Mouse (Mus musculus) ovary, postnatal 10 days (tissue): ENCODE data around the gene Vezf1.

Experiments used
- DNase-seq: peaks from one replicate; pipeline ENCODE4 v3.0.0; 2022; ENCODE audit warnings: low spot score

Vezf1 gene

DNA sequence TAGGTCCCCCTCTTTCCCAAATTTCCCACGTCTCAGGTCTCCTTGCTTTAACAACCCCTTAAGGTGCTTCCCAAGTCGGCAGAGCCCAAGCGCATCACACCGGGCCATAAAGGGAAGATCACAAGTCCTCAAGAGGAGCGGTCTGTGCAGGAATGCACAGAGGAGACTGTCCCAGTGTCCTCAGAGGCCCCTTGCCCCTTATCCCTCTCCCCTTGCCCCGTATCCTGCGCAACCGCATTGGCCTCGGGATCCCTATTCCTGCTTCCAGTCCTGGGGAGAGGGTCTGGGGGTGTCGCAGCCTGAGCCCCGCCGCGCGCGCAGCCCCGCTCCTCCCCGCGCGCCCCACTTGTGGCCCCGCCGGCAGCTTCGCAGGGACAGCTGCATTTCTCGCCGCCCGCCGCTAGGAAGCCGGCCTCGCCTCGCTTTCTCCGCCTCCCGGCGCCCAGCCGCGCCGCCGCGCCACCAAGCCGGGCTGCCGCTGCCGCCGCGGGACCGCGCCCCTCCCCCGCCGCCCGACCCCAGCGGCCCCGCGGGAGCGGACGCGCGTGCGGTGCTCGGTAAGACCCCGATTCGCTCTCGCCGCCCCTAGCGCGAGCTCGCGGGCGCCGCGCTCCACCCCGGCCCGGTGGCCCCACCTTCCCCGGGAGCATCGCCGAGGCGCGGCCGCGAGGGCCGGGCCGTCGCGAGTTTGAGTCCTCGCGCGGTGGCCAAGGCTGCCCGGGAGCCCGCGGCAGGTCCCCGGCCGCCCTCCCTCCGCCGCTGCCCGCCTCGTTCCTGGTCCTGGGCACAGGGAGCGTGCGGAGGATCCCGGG lies 30.9 kb downstream of the Vezf1 start:
- DNase-seq = peak; percentile 69

DNA sequence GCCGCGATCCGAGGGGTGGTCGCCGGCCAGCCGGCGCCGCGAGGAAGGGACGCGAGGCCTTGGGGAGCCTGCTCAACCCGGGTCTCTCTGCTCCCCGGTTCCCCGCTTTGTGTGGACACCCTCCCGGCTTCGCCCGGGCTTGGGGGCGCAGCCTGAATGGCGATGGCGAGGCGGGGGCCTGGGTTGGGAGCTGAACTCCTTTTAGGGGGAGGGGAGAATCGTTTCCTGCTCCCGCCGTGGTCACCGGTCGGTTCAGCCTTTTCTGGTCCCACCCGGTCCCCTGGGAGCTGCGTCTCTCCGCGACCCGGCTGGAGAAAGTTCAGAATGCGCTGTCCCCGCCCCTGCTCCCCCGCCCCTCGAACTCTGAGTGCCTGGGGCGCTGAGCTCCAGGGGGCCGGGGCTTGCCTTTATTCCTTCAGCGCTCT lies 31.5 kb downstream of the Vezf1 start:
- peak; percentile 58 for DNase-seq

DNA sequence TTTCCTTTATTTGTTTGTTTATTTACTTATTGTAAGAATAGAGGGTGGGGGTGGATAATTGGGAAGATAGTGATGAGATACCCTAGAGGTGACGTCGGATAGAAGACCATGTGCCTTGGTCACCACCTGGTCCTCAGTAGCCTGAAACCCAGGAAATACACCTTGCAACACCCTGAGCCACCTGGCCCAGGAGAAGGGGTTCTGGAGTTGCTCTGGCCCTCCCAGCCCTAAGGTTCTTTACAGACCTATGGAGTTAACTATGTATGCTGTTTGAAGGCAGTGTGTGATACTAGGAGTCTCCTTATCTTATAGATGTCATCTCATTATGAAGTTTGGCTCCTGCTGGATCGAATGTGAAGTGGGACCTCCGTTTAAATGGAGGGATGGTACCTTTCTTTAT lies 32.1 kb downstream of the Vezf1 start:
- DNase-seq = no peak

DNA sequence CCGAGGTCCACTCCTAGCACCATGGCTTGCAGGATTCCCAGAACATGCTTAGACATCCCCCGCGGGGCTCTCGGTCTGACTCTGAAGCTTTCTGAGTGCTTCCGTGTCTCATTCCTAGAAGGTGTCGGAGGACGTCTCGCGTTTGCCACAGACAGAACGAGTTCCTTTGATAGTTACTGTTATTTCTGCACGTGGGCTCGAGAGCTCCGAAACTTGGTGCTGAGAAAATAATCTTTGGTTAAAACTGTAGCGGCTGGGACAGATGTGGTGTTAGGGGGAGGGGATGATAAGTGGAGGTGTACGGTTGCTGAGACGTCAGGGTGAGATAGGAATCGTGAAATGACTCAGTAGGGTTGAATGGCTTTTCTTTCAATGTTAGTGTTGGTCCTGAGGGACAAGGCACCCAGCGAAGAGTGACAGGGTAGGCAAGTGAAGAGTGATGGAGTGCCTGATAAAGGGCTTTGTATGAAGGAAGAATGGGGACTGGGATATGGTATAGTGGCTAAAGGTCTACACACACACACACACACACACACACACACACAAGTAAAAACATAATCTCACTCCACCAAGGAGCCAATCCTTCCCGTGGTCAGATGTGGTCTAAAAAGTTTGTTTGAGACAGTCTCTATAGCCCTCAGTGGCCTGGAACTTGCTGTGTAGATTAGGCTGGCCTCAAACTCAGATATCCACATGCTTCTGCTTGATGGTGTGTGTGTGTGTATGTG lies 35.3 kb downstream of the Vezf1 start:
- DNase-seq = no peak

DNA sequence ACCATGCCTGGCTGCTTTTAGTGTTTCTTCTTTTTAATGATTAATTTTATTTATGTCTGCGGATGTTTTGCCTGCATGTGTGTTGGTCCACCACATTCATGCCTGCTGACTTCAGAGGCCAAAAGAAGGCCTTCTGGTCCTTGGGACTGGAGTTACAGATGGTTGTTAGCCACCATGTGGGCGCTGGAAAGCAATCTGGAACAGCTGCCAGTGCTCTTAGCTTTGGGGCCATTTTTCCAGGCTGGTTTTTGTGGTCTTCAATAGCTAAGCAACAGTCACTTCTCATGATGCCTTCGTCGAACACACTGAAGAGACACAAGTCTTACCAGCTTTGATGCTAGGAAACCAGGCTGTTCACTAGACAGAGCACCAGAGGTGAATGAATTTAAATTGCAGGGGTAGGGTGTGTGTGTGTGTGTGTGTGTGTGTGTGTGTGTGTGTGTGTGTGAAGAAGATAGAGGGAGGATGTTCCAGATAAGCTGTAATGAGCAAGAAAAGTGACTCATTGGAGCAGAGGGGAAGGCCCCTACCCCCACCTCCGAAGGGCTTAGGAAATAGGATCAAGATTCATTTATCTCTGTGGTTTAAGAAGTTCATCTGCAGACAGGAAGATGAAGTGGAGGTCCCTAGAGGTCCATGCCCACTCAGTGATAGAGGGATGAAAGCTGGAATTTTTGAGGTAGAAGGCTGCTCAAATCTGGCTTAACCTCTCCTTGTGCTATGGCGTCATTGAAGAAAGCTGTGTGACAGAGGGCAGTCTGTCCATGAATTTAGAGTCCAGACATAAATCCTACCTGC lies 37.6 kb downstream of the Vezf1 start:
- no peak for DNase-seq

DNA sequence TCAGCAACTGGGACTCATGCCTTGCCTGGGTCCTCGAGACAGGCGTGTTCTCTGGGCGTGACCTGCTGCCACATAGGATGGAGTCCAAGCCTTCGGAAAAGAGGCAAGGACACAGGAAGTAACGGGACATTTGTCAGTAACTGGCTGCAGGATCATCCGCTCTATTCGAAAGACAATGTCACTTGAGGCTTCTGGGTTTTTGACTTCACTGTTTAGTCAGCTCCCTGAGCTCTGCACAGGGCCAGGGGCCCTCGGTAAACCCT lies 38.1 kb downstream of the Vezf1 start:
- no peak for DNase-seq

DNA sequence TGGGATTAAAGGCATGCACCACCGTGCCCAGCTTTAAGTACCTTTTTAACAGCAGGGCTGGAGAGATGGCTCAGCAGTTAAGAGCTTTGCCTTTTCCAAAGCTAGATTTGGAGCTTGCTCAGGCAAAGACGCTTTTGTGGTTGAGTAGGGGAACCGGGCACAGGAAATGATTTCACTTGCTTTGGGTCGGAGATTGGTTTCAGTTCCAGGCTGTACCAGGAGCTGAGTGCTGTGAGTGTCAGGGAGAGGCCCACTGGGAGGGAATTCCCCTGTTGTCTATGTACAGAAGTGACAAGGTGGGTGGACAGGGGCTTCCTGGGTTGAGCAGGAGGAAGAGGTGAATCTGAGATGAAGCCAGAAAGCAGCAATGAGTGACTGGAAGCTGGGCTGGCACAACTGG lies 39.3 kb downstream of the Vezf1 start:
- no peak for DNase-seq

DNA sequence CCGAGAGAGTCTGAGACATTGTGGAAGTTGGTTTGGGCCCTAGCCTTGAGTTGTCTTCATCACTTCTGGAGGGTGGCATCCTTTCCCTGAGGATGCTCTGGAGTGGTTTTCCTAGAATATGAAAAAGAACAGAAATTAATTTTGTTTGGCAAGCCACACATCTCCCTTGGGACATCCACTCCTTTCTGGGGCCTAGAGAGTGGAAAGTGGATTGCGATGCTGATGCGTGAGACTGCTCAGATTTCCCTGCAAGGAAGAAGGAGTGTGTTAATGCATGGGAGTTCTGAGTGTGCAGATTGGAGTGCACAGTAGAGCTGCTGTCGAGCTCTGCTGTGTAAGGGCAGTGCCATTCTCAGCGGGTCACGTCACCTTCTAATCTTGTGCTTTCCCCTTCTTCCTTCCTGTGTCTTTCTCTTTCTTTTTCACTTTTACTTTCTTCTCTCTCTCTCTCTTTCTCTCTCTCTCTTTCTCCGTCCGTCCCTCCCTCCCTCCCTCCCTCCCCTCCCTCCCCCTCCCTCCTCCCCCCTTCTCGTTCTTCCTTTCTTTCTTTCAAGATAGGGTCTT lies 42.0 kb downstream of the Vezf1 start:
- DNase-seq = no peak

DNA sequence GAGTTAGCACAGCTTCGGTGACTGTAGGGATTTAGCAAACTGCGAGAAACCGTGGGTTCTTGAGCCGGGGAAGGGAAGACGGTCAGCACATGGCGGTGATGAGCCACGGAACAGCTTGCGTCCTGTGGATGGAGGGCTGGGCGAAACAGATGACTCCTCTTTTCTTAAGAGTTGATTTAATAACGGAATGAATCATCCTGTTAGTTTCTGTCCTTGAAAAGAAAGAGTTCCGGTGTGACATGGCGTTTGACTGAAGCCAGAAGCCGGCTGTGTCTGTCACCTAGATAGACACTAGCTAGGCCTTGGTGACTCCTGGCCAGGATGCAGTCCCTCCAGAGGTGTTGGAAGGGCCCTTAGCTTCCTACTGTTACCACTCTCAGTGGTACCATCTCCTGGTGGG lies 44.0 kb downstream of the Vezf1 start:
- no peak for DNase-seq

DNA sequence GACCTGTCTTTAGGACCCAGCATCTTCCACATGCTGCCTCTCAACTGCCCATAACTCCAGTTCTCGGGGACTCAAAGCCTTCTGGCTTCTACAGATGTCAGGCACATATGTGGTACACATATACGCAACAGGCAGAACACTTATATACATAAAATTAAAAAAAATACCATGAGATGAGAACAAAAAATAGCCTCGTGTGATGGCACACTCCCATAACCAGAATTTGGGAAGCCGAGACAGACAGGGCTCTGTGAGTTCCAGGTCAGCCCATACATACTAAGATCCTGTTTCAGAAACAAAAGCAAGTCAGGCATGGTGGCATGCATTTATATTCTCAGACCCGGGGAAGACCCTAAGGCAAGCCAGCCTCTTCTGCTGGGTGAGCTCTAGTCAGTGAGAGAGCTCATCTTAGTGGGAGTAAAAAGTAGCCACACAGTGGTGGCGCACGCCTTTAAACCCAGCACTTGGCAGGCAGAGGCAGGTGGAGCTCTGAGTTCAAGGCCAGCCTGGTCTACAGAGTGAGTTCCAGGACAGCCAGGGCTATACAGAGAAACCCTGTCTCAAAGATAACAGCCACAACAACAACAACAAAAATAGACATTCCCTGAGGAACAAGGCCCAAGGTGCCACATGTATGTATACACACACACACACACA lies 44.7 kb downstream of the Vezf1 start:
- DNase-seq = no peak

DNA sequence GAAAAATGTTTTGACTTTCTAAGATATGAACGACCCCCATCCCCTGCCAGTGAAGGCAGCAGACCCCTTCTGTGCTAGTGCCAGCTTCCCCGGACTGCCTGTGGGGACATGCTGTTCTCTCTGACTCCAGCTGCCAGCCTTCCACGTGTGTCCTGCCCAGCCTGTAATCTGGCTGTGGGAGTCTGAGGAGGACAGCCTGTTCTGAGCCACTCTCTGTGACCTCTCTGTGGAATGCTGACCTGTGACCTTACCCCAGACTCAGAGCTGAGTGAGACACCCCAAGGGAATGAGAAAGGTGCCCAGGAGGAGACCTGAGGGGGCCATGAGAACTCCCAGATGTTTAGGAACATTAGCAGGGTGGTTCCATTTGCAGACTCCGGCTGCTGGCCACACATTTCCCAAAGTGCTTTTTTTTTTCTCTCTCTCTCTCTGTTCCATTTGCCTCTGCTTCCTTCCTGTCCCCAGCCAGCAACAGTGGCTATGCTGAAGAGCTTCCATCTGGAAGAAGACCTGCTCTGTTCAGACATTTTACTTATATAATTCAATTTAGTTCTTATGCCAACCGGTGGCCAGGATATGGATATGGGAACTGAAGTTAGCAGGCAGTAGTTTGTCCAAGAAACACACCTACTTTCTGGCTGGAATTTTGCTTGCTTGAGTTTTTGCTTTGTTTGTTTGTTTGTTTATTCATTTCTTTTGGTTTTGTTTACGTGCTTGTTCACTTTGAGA lies 45.6 kb downstream of the Vezf1 start:
- DNase-seq = no peak

DNA sequence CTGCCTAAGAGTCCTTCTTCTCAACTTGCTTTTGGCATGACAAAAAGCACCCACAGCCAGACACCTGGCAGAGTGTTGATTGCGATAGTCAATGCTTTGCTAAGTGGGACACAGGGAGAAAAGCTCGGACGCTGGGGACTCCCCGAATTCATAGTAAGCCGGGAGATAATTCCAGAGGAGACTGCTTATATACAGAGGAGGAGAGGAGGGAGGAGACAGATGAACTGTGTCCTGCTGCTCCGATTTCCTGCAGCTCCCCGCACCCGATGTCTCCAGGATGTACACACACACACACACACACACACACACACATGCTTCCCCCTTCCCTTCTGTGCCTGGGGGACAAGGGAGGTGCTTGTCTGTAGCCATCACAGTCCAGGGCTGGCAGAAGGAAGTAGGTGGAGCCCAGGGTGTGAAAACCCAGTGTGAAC lies 46.8 kb downstream of the Vezf1 start:
- no peak for DNase-seq

DNA sequence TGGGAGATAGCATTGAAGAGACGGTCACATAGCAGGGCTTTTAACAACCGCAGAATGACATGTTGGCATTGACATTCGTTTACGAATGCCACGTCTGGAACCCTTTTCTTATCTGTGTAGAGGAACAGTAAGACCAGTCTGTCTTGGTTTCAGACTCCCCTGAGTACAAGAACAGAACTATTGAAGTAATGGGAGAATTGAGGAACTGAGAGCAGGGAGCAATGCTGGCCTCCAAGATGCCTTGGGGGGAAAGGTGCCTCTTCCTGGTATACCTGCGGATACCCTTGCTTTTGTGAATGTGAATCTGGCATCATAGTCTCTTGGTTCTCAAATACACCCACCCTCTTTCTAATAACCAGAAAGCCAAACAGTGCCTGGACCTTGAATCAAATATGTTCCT lies 48.5 kb downstream of the Vezf1 start:
- DNase-seq = no peak

DNA sequence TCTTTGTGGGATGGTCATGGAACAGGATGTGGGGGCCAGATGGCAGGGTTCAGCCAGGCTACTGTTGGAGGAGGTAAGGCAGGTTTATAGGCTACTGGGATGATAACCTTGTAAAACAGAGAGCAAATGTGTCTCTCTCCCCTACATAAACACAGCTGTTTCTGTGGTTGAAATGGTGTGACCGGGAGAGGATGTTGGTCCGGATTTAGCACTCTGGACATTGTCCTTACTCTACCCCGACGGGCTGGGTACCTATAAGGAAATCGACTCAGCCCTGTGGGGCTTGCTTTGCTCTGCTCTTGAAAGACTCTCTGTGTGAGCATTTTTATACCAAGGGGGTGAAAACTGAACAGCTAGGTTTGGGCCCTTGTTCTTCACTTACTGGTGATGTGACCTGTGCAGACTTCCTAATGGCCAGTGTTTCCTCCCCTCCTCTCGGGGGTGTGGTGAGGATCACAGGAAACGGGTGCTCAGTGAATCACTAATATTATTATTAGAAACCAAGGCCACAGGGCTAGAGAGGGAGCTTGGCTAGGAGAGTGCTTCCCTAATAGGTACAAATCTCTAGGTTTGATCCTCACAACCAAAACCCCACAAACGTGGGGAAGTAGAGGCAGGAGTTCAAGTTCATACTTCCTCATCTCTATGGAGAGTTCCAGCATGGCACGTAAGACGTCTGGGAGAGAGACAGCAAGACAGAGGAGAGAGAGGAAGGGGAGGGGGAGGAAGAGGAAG lies 49.4 kb downstream of the Vezf1 start:
- no peak for DNase-seq

DNA sequence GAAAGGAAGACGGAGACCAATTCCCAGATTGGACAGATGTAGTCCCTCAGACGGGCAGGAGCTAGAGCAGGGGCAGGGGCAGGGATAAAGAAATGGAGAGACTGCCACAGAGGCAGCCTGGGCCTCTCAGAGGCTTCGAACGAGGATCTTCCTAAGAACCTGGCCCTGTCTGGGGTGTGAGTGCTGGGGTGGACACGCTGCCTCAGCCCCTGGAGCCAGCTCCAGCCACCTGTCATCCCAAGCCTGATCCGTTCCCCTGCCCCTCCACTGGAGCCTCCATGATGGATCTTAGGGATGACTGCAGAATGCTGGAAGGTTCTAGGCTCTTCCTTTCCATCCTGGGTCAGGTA lies 50.0 kb downstream of the Vezf1 start:
- no peak for DNase-seq

DNA sequence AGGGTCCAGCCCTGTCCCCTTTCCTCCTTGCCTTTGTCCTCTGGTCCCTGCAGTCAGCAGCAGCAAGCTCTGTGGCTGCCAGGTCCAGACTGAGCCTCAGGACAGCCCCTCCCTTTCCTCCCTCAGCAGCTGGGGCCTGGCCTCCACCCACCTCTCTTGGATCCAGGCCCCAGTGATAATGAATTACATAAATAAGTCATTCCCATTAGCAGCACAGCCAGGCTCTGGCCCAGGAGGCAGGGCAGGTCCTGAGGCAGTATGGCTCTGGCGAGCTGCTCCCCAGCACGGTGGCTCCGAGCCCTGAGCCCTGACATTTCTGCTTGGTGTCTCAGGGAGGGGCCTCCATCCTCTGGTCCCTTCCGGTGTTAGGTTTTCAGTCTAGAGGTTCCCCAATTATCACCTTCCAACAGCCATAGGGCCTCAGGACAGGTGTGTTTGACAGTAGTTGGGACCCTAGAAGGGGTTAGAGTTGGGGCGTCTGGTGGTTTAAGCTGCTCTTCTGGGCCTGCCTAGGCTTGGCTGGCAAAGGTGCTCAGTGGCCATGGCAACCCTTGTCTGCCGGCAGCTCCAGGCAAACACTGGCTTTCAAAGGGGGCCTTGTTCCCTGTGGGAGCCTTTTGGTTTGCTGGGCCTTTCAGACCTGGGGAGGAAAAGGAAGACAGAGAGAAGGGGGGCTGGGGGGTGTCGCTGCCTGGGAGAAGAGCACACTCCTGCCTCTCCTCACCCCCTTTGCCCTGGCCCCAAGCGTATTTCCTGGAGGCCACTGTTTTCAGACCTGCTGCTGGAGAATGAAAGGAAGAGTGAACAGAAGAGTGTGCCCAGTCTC lies 51.0 kb downstream of the Vezf1 start:
- DNase-seq = peak; percentile 36

DNA sequence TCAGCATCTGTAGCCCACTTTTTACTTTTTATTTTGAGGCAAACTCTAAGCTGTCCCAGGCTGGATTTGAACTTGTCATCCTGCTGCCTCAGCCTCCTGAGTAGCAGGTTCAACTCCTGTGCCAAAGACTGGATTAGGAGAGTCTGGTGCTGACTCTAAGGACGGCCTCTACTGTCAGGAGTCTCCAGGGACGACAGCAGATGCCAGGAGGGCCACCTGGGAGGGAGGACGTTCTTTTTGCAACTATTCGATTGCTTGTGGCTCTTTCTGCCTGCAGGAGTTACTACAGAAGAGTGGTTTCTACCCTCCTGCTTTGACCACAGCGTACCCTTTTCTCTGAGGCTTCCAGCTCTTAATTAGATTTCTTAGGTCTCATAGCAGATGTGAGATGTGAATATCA lies 54.5 kb downstream of the Vezf1 start:
- DNase-seq = no peak

DNA sequence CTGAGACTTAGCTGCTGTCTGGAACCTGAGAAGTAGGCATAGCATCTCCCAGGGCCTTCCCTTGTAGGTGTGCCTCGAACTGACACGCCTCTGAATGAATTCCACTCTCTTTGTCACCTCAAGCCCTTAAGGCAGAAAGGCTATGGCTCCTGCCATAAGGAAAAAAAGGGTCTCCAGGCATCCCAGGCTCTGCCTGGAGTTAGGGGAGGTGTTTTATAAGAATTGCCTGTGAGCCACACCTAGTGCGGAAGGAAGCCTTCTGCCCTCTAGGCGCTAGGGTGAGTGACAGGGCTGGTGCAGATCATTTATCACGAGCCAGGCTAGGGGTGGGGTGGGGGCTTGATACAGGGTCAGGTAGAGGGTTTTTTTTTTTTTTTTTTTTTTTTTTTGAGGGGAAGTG lies 54.9 kb downstream of the Vezf1 start:
- no peak for DNase-seq

DNA sequence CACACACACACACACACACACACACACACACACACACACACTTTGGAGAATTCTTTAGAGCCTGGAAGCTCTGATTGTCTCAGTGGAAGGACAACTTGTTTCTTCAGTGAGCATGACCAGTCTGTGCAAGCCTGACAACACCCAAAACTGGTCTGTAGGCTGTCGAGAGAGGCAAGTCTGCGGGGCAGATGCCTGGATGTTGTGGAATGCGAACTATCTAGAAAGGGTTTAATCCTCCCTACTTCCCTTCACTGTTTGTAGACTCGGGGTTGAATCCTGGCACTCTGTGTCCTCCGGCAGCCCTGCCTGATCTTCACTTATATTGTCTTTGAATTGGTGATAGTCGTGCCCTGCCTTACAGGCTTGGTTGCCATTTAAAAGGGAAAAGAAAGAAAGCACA lies 55.7 kb downstream of the Vezf1 start:
- DNase-seq = no peak

DNA sequence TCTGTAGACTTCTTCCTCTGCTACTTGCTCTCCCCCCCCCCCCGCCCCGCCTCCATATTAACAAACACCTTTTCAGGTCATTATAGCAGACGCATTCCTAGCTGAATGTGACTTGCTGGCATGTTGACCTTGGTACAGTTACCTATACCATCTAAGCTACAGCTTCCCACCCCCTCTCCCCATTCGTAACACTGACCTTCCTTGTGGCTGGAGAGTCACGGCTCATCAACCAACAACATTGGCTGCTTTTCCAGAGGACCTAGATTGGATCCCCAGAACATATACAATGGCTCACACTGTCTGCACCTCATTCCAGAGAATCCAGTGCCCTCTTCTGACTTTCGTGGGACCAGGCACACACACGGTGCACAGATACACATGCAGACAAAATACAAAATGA lies 57.4 kb downstream of the Vezf1 start:
- DNase-seq = no peak
